Mouse (Mus musculus): ENCODE results near the gene Fat3.

GRCm38 (mm10) chr9:16354906-16355305, 146.2 kb downstream of the Fat3 start:
- no peak for TF ChIP-seq CTCF (IDR thresholded peaks at IDR 0.05; ENCODE audit: control insufficient read depth, insufficient read depth, low read length)
- TF ChIP-seq POLR2A (IDR thresholded peaks at IDR 0.05; ENCODE audit: borderline replicate concordance, control insufficient read depth, low read depth, low read length): no peak

Measured in bone marrow, adult 2 months (tissue).